Mouse (Mus musculus): ENCODE data around the gene Rela.

Rela gene

GRCm38 (mm10) chr19:5636571-5637041 lies 677 bp upstream of the Rela start:
- DNase-seq: no peak

GRCm38 (mm10) chr19:5638416-5639005 lies 1.2 kb downstream of the Rela start:
- DNase-seq: no peak

DNA sequence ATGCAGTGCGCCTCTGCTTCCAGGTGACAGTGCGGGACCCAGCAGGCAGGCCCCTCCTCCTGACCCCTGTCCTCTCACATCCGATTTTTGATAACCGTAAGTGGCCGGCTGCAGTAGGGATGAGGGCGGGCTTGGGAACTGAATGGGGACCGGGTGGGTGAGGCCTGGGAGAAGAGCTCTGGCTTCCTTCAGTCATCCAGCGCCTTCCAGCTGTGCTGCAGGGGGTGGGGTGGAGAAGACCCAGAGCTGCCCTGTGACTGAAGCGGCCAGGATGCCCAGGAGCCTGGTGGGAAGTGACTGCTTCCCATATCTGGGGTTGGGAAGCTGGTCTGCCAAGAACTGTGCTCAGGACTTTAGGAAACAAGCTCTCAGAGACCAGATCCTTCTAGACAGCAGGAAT lies 3.1 kb downstream of the Rela start:
- no peak for DNase-seq

- no peak for DNase-seq
Observed at GRCm38 (mm10) chr19:5641021-5641420, 3.7 kb downstream of the Rela start.

- DNase-seq: no peak
Observed at GRCm38 (mm10) chr19:5641641-5642040, 4.4 kb downstream of the Rela start.

DNA sequence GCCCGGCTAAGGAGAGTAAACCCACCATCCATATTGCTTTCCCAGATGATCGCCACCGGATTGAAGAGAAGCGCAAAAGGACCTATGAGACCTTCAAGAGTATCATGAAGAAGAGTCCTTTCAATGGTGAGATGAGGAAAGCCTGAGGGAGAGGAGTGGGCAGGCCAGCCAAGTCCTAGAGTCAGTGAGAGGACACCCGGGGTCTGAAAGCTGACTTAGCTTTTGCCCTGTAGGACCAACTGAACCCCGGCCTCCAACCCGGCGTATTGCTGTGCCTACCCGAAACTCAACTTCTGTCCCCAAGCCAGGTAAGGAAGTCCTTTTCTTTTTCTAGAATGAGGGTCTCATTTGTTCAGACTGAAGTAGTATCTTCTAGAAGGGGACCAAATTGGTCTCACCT lies 8.0 kb downstream of the Rela start:
- DNase-seq: no peak

DNA sequence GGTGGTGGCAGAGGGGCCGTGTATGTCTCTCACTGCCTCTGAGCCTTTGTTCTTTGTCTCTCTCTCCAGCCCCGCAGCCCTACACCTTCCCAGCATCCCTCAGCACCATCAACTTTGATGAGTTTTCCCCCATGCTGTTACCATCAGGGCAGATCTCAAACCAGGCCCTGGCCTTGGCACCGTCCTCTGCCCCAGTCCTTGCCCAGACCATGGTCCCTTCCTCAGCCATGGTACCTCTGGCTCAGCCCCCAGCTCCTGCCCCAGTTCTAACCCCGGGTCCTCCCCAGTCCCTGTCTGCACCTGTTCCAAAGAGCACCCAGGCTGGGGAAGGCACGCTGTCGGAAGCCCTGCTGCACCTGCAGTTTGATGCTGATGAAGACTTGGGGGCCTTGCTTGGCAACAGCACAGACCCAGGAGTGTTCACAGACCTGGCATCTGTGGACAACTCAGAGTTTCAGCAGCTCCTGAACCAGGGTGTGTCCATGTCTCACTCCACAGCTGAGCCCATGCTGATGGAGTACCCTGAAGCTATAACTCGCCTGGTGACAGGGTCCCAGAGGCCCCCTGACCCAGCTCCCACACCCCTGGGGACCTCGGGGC lies 9.5 kb downstream of the Rela start:
- DNase-seq: no peak

DNA sequence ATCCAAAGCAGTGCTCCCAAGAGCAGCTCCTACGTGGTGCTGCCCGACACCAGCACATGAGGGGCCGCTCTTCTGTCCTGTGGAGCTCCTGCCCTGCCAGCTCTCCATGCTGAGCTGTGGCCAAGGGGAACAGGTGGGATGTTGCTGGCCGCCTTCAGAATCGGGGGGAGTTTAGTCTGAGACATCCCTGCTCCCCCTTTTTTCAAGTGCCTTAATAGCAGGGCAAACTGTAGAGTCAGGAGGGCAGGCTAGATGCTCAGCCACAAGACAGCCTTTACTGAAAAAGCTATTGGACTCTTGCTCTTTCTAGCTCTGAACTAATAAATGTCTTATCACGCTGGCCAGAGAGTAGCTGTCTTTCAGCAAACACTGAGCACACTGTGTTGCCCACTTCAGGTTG lies 10.5 kb downstream of the Rela start:
- no peak for DNase-seq

GRCm38 (mm10) chr19:5648401-5649297 lies 11.4 kb downstream of the Rela start:
- peak; percentile 72 for DNase-seq

DNA sequence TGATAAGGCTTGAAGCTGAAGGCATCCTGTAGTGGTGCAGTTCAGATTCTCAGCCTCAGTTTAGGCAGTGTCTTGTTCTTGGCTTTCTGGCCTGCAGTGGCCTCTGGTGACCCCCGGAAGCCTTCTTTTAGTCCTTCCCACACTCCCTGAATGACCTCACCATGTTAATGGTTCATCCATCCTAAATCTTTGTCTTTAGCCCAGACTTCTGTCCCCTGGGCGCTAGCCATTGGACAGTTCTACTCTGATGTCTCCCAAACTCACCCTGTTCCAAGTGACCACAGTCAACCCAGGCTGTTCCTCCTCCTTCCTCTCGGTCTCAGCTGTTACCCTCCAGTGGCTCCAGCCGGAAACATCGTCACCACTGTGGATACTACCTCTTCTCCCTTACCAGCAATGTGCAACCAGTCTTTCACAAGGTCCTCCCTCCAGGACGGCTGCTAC lies 12.0 kb downstream of the Rela start:
- no peak for DNase-seq

- no peak for DNase-seq
Observed at GRCm38 (mm10) chr19:5651502-5652274, 14.4 kb downstream of the Rela start.

- no peak for DNase-seq
Observed at GRCm38 (mm10) chr19:5652570-5652969, 15.3 kb downstream of the Rela start.

DNA sequence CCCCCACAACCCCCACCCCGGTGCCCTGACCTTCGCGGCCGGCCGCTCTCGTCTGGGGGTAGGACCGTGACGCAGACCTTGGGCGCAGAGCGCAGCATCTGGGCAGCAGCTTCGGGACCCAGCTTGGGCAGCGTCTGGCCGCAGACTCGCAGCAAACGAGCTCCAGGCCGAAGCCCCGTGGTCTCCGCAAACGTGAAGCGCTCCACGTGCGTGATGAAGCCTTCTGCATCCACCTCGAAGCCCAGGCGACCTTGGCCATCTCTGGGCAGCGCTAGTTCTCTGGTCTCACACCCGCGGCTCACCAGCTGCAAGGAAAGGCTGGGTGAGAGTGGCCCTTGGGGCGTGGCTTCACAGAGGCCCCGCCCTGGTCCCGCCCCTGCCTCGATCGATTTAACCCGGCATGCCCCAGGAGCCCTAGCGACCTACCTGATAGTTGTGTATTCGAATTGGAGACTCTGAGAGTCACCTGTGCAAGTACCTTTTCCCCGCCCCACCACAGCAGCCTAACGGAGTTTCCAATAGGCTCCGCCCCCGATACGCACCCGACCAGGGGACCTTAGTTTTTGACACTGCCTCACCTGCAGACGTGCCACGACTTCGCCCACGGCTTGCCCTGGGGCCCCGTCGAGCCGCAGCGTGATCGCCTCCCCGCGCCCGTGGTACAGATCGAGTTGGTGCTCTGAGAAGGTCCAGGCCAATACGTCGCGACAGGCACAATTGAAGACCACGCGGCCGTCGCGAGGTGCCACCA lies 16.9 kb downstream of the Rela start:
- peak; percentile 21 for DNase-seq

DNA sequence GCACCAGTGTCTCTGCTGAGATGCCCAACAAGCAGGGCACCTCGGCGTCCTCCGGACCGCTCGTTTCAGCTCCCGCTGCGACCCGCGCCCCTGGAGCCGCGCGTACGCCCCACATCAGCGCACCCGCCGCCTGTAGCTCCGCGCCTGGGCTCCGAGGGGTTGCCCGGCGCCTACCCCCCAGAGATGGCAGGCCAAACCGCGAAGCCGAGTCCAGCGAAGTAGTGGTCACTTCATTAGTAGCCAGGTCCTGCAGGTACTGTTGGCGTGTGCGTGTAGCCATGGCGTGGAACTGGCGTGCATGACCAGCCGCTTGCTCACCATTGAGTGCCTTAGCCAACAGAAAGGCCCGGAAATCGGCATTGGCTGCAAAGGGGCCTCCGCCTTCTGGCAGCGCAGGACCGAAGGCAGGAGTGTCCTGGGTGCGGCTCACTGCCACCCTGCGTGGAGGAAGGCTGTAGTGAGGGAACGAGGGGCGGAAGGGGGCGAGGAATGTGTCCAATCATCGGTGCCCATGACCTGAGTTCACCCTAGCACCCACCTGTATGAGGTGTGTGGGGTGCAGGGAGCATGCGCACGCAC lies 17.5 kb downstream of the Rela start:
- DNase-seq: no peak

DNA sequence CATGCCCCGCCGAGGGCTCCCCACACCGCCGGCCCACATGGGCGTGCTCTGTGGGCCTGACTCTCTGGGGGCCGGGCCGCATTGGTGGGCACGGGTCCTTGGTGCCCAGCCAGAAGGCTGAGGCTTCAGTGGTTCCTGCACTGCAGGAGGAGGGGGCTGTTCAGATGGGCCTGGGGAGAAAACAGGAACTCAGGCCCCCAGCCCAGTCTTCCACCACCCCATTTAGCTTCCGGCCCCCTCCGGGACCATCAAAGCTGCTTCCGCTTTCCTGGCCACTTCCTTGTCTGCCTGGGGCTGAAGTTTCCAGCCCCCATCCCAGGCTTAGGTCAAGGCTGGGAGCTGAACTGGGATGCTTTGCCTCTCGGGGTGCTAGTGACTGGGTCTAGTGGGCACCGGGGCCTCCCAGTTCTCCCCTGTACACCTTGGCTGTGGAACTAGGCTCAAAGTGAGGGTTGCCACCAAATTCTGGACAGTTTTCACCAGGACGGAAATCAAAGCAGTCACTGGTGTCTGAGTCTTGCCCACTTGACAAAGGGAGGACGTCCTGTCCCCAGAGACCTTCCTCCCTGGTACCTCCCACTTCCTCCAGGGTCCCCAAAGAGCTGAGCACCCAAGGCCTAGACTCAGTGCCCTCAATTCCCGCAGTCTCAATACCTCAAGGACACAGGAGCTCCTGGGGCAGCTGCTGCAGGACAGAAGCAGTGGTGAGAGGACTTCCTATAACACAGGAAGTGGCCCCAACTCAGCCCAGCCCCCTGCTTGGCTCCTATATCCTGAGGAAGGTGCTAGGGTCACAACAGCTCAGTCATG lies 23.9 kb downstream of the Rela start:
- DNase-seq: no peak

GRCm38 (mm10) chr19:5662310-5662709 lies 25.0 kb downstream of the Rela start:
- DNase-seq: no peak

DNA sequence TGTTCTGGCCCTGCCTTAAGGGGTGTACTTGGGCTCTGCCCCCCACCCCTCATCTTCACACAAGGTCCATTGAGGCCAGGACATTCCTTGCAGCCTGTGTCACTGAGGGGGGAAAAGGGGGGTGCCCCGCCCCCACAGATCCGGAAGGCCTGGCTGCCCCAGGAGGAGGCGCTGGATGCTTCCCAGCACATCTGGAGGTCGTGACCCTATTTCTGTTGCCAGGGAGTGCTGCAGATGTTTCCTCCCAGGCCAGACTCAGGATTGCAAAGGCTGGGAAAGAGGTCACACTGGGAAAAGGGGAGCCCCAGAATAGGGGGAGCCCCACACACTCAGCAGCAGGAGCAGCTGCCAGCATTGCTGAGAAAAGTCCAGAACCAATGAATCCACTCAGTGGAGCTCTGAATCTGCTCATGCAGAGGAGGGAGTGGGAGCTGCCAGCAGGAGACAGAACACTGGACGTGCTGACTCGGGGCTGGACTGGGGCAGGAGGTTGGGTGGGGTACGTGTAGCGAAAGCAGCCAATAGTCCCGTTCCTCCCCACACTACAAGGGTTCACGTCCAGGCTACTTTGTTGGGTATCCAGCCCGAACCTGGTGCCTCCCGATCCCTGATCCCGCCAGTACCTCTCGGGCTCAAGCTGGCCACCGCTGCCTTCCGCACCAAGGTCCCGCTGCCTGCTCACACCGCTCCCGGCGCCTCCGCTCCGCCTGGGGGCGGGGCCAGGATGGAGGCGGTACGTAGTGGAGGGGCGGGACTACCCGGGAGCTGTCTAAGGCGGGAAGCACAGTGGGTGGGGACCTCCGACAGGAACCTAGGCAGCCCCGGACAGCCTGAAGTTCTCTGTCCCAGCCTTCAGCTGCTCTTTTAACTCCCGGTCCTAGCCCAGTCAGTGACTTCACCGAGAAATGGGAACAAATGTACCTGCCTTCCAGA lies 26.0 kb downstream of the Rela start, which contains the start of gene Sipa1:
Gene Sipa1 (minus strand): TSS at position 727 of the 933 bp plus-strand sequence.
- peak; percentile 67 for DNase-seq

DNA sequence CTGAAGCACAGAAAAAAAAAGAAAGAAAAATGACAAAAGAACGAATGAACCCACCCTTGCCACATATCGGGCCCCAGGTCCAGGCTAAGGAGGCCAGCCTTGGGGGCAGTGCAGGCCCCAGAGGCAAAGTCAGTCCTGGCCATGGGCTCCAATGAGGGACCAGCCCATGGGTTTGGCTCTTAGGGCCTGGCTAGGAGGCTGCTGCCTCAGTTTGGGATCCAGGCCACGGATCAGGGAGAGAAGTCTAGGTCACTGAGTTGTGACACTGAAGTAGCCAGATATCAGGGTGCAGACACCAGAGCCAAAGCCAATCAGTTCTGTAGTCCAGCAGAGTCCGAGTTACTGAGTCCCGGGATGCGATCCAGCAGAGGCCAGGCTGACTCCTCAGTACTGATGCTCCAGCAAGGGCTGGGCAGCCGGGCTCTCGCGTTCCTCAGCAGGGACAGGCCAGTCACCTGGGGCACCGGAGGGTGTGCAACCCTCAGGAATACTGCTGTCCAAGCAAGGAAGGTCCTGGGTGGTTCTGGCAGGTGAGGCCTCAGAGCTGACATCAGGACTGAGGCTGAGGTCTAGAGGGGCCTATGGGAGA lies 27.5 kb downstream of the Rela start:
- no peak for DNase-seq

- DNase-seq: no peak
Observed at GRCm38 (mm10) chr19:5665465-5665864, 28.2 kb downstream of the Rela start.
